Comparison of ENCODE assay signal across 25 mouse cellular contexts in genomic region chr15:67320292-67320691, GRCm38 (mm10).
"Had no signal": no experiment of that assay in that cellular context is flagged by ENCODE, and none has a peak within 500 bp of the region (broad histone marks: within the 10 kb centered on the region; RNA-seq: fewer than 3 reads in every experiment).

No protein-coding gene starts in this region.

- H3K27me3 ChIP-seq: embryonic facial prominence, embryonic 12.5 days; embryonic facial prominence, embryonic 13.5 days; embryonic facial prominence, embryonic 15.5 days; forebrain, embryonic 12.5 days; forebrain, embryonic 13.5 days; forebrain, embryonic 15.5 days had no signal

- H3K4me3 ChIP-seq: embryonic facial prominence, embryonic 10.5 days; embryonic facial prominence, embryonic 12.5 days; embryonic facial prominence, embryonic 13.5 days; embryonic facial prominence, embryonic 15.5 days; erythroblast, embryonic 14.5 days; forebrain, embryonic 10.5 days; forebrain, embryonic 12.5 days; forebrain, embryonic 13.5 days; forebrain, embryonic 15.5 days; gastrocnemius, adult 2 months; heart, adult 2 months had no signal

- H3K4me2 ChIP-seq: embryonic facial prominence, embryonic 12.5 days; embryonic facial prominence, embryonic 13.5 days; embryonic facial prominence, embryonic 15.5 days; forebrain, embryonic 12.5 days; forebrain, embryonic 13.5 days; forebrain, embryonic 15.5 days had no signal

- DNase-seq: cerebellum, adult 8-10 months; cerebellum, adult 9-10 months; cerebellum, adult 9-11 months; cerebellum, postnatal 14 days; cerebellum, postnatal 25 days; cerebellum, postnatal 36 days; embryo, embryonic 11 days; forebrain, postnatal 0 days; gastrocnemius, adult 2 months; gastrocnemius, postnatal 10 days; gastrocnemius, postnatal 14 days; gastrocnemius, postnatal 25 days; gastrocnemius, postnatal 36 days; heart, adult 11 months; heart, adult 18-20 months; heart, adult 2 months had no signal

- H3K36me3 ChIP-seq: embryonic facial prominence, embryonic 10.5 days; embryonic facial prominence, embryonic 12.5 days; embryonic facial prominence, embryonic 13.5 days; embryonic facial prominence, embryonic 15.5 days; forebrain, embryonic 10.5 days; forebrain, embryonic 12.5 days; forebrain, embryonic 15.5 days had no signal
